Mouse (Mus musculus) splenic B cell, adult 2 months (primary cell): Measurements from ENCODE around the gene Gm17359.

Experiments
- DNase-seq: peaks from one replicate; pipeline ENCODE4 v3.0.0-alpha.2; 2011; ENCODE audit warnings: low read depth, low spot score
- H3K27me3 ChIP-seq: 2 replicates; pipeline ENCODE4 v1.6.1; 2012; ENCODE audit warnings: mild to moderate bottlenecking, low read length, moderate library complexity, mixed read lengths; ENCODE audit not compliant: control insufficient read depth, poor library complexity, insufficient read depth, severe bottlenecking
- H3K36me3 ChIP-seq: 2 replicates; pipeline ENCODE4 v1.6.1; 2012; ENCODE audit warnings: mild to moderate bottlenecking, low read length, moderate library complexity, mixed read lengths; ENCODE audit not compliant: control insufficient read depth, poor library complexity, insufficient read depth, severe bottlenecking

The Gm17359 gene

GRCm38 (mm10) chr3:79324697-79325526, 11.5 kb upstream of the Gm17359 start:
- no peaks in the 10 kb centered on the region for H3K27me3 ChIP-seq
- no peak for DNase-seq
- no peaks in the 10 kb centered on the region for H3K36me3 ChIP-seq

- Histone ChIP-seq H3K27me3 (no peaks in the 10 kb centered on the region), H3K36me3 (no peaks in the 10 kb centered on the region)
- DNase-seq, result no peak
Measured at GRCm38 (mm10) chr3:79329691-79330315, 6.7 kb upstream of the Gm17359 start.

GRCm38 (mm10) chr3:79333051-79333450, 3.4 kb upstream of the Gm17359 start:
- Histone ChIP-seq H3K36me3 (no peaks in the 10 kb centered on the region), H3K27me3 (no peaks in the 10 kb centered on the region)
- no peak for DNase-seq

GRCm38 (mm10) chr3:79333643-79334200, 2.7 kb upstream of the Gm17359 start:
- no peak for DNase-seq
- no peaks in the 10 kb centered on the region for H3K36me3 ChIP-seq
- no peaks in the 10 kb centered on the region for H3K27me3 ChIP-seq

GRCm38 (mm10) chr3:79340737-79341136, 4.3 kb downstream of the Gm17359 start:
- no peak for DNase-seq
- Histone ChIP-seq H3K36me3 (no peaks in the 10 kb centered on the region), H3K27me3 (no peaks in the 10 kb centered on the region)

- Histone ChIP-seq H3K27me3 (no peaks in the 10 kb centered on the region), H3K36me3 (no peaks in the 10 kb centered on the region)
- DNase-seq, result no peak
Measured at GRCm38 (mm10) chr3:79342961-79343735, 6.7 kb downstream of the Gm17359 start.

- no peak for DNase-seq
- Histone ChIP-seq H3K27me3 (no peaks in the 10 kb centered on the region), H3K36me3 (no peaks in the 10 kb centered on the region)
Measured at GRCm38 (mm10) chr3:79349311-79349710, 12.8 kb downstream of the Gm17359 start.

- no peak for DNase-seq
- Histone ChIP-seq H3K27me3 (no peaks in the 10 kb centered on the region), H3K36me3 (no peaks in the 10 kb centered on the region)
Measured at GRCm38 (mm10) chr3:79358721-79359120, 22.3 kb downstream of the Gm17359 start.

- no peak for DNase-seq
- Histone ChIP-seq H3K27me3 (no peaks in the 10 kb centered on the region), H3K36me3 (no peaks in the 10 kb centered on the region)
Measured at GRCm38 (mm10) chr3:79360317-79361101, 24.0 kb downstream of the Gm17359 start.

- no peaks in the 10 kb centered on the region for H3K36me3 ChIP-seq
- DNase-seq, result no peak
- no peaks in the 10 kb centered on the region for H3K27me3 ChIP-seq
Measured at GRCm38 (mm10) chr3:79366098-79366497, 29.6 kb downstream of the Gm17359 start.

GRCm38 (mm10) chr3:79368306-79368705, 31.8 kb downstream of the Gm17359 start:
- no peak for DNase-seq
- no peaks in the 10 kb centered on the region for H3K36me3 ChIP-seq
- no peaks in the 10 kb centered on the region for H3K27me3 ChIP-seq

- no peak for DNase-seq
- Histone ChIP-seq H3K27me3 (no peaks in the 10 kb centered on the region), H3K36me3 (no peaks in the 10 kb centered on the region)
Measured at GRCm38 (mm10) chr3:79370385-79370929, 34.0 kb downstream of the Gm17359 start.

- H3K36me3 ChIP-seq, result no peaks in the 10 kb centered on the region
- no peaks in the 10 kb centered on the region for H3K27me3 ChIP-seq
- DNase-seq, result no peak
Measured at GRCm38 (mm10) chr3:79371506-79372195, 35.2 kb downstream of the Gm17359 start.
